Mouse (Mus musculus): ENCODE results near the gene Arl11. TPM values are rescaled to one million over a fixed set of nuclear protein-coding genes. Genes with fewer than 3 reads are reported as not detected.
A peak's percentile ranks its signal among the peaks of the same experiment; 100 is the strongest.

Gene Arl11
- 10.9 TPM in 1 of 2 replicates, not detected in the other for polyA plus RNA-seq (2012; ENCODE audit: insufficient read depth, low replicate concordance)

DNA sequence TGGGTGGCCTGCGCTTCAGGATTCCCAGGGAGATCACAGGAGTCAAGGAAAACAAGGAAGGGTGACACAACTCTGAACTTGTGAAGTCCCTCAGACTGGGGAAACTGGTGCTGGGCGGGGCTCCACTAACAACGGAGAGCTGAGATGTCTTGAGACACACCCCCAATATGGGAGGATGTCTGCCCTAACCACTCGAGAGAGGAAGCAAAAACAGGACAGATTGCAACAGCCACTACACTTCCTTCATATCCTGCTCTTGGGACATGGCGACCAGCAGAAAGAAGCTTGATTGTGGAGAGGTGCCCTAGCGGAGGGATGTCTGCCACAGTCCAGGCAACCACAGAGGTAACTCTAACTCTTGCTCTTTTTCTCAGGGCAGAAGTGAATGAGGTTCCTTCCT, at the start of gene Arl11:
TSS of gene Arl11 (plus strand) at position 161 of the 400 bp plus-strand sequence.
- Histone ChIP-seq H3K9me3 (peaks cover 12% of the 10 kb centered on the region), H3K36me3 (replicated peaks; ENCODE audit: low read length) (no peaks in the 10 kb centered on the region), H3K4me3 (replicated peaks) (peak within 1 kb of the TSS; percentile 86), H3K27me3 (replicated peaks) (peaks cover 7% of the 10 kb centered on the region), H3K4me1 (peaks cover 44% of the 10 kb centered on the region)
- no peak for TF ChIP-seq FLI1 (IDR thresholded peaks at IDR 0.05; ENCODE audit: low read length)
- TF ChIP-seq GATA1 (IDR thresholded peaks at IDR 0.05; ENCODE audit: borderline replicate concordance, low read length) = no peak

GRCm38 (mm10) chr14:61267908-61268475, 41.6 kb upstream of the Arl11 start:
- Histone ChIP-seq H3K4me3 (replicated peaks) (no peak overlapping the region), H3K9me3 (peaks cover 15% of the 10 kb centered on the region), H3K27me3 (replicated peaks) (peaks cover 18% of the 10 kb centered on the region), H3K4me1 (no peaks in the 10 kb centered on the region), H3K36me3 (replicated peaks; ENCODE audit: low read length) (no peaks in the 10 kb centered on the region)
- TF ChIP-seq FLI1 (IDR thresholded peaks at IDR 0.05; ENCODE audit: low read length) (no peak), GATA1 (IDR thresholded peaks at IDR 0.05; ENCODE audit: borderline replicate concordance, low read length) (no peak)

GRCm38 (mm10) chr14:61274414-61275198, 34.9 kb upstream of the Arl11 start:
- Histone ChIP-seq H3K9me3 (0 out of 2 replicates have a peak, but pooled peaks cover 3% of the 10 kb centered on the region), H3K27me3 (replicated peaks) (peaks cover 41% of the 10 kb centered on the region), H3K36me3 (replicated peaks; ENCODE audit: low read length) (no peaks in the 10 kb centered on the region), H3K4me3 (replicated peaks) (no peak overlapping the region), H3K4me1 (no peaks in the 10 kb centered on the region; the same call in 1 of the 2 replicates)
- TF ChIP-seq FLI1 (IDR thresholded peaks at IDR 0.05; ENCODE audit: low read length) = no peak
- no peak for TF ChIP-seq GATA1 (IDR thresholded peaks at IDR 0.05; ENCODE audit: borderline replicate concordance, low read length)

DNA sequence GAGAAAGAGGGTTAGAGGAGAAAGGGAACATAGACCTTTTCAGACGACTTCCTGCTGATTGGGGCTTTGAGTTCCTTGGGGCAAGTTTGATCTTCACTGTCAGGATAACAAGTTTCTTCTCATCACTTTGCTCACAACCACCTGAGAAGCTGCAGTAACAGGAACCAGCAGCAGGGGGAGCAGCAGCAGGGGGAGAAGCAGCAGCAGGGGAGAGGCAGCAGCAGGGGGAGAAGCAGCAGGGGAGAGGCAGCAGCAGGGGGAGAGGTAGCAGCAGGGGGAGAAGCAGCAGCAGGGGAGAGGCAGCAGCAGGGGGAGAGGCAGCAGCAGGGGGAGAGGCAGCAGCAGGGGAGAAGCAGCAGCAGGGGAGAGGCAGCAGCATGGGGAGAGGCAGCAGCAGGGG, 32.3 kb upstream of the Arl11 start:
- Histone ChIP-seq H3K9me3 (0 out of 2 replicates have a peak, but pooled peaks cover 3% of the 10 kb centered on the region), H3K4me1 (no peaks in the 10 kb centered on the region; the same call in 1 of the 2 replicates), H3K36me3 (replicated peaks; ENCODE audit: low read length) (no peaks in the 10 kb centered on the region), H3K27me3 (replicated peaks) (peaks cover 35% of the 10 kb centered on the region), H3K4me3 (replicated peaks) (no peak overlapping the region)
- no peak for TF ChIP-seq GATA1 (IDR thresholded peaks at IDR 0.05; ENCODE audit: borderline replicate concordance, low read length)
- no peak for TF ChIP-seq FLI1 (IDR thresholded peaks at IDR 0.05; ENCODE audit: low read length)

- H3K4me1 ChIP-seq = no peaks in the 10 kb centered on the region; the same call in 1 of the 2 replicates
- H3K36me3 ChIP-seq (replicated peaks; ENCODE audit: low read length) = no peaks in the 10 kb centered on the region
- H3K9me3 ChIP-seq = 0 out of 2 replicates have a peak, but pooled peaks cover 3% of the 10 kb centered on the region
- H3K4me3 ChIP-seq (replicated peaks) = no peak overlapping the region
- H3K27me3 ChIP-seq (replicated peaks) = peaks cover 28% of the 10 kb centered on the region
- TF ChIP-seq FLI1 (IDR thresholded peaks at IDR 0.05; ENCODE audit: low read length) (no peak), GATA1 (IDR thresholded peaks at IDR 0.05; ENCODE audit: borderline replicate concordance, low read length) (no peak)
These were observed 30.8 kb upstream of the Arl11 start for GRCm38 (mm10) chr14:61278676-61279300.

DNA sequence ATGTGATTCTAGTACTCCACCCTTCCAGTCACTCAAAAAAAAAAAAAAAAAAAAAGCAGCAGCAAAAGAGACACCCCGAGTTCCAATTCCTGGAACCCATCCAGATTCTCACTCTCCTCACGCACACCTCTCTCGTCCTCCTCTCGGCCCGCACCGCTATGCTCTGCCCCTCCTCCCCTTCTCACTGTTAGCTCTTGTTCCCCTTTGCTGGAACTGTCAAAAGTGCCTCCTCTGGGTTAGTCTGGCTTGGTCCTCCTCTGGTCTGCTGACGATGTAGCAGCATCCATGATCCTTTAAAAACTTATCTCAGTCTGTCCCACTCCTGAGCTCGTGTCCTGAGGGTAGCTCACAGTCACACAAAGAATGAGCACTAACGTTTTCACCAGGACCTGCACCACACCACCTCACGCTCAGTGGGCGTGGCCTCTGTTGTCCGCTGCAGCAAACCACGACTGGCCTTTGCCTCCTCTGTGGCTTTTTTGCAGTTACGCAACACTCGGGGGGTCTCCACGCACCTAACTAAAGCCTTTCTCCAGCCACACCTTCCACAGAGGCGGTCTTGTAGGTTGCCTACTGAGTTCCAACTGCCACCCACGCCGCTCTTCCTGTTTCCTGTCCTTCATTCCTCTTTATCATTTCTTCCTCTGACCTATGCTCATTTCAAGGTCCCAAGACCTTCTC, 20.8 kb upstream of the Arl11 start:
- Histone ChIP-seq H3K4me1 (peaks cover 11% of the 10 kb centered on the region), H3K4me3 (replicated peaks) (peak overlapping the region; percentile 84), H3K9me3 (peaks cover 15% of the 10 kb centered on the region), H3K36me3 (replicated peaks; ENCODE audit: low read length) (no peaks in the 10 kb centered on the region), H3K27me3 (replicated peaks) (peaks cover 5% of the 10 kb centered on the region)
- TF ChIP-seq FLI1 (IDR thresholded peaks at IDR 0.05; ENCODE audit: low read length) (no peak), GATA1 (IDR thresholded peaks at IDR 0.05; ENCODE audit: borderline replicate concordance, low read length) (no peak)

- Histone ChIP-seq H3K36me3 (replicated peaks; ENCODE audit: low read length) (no peaks in the 10 kb centered on the region), H3K27me3 (replicated peaks) (peaks cover 6% of the 10 kb centered on the region), H3K4me3 (replicated peaks) (no peak overlapping the region), H3K9me3 (0 out of 2 replicates have a peak, but pooled peaks cover 6% of the 10 kb centered on the region), H3K4me1 (peaks cover 21% of the 10 kb centered on the region)
- no peak for TF ChIP-seq GATA1 (IDR thresholded peaks at IDR 0.05; ENCODE audit: borderline replicate concordance, low read length)
- TF ChIP-seq FLI1 (IDR thresholded peaks at IDR 0.05; ENCODE audit: low read length) = no peak
These were observed 18.9 kb upstream of the Arl11 start for GRCm38 (mm10) chr14:61290664-61291063.

- H3K36me3 ChIP-seq (replicated peaks; ENCODE audit: low read length) = no peaks in the 10 kb centered on the region
- H3K27me3 ChIP-seq (replicated peaks) = peaks cover 10% of the 10 kb centered on the region
- H3K4me1 ChIP-seq = peaks cover 15% of the 10 kb centered on the region
- H3K4me3 ChIP-seq (replicated peaks) = peak overlapping the region; percentile 16
- H3K9me3 ChIP-seq = peaks cover 13% of the 10 kb centered on the region
- TF ChIP-seq FLI1 (IDR thresholded peaks at IDR 0.05; ENCODE audit: low read length) (no peak), GATA1 (IDR thresholded peaks at IDR 0.05; ENCODE audit: borderline replicate concordance, low read length) (no peak)
These were observed 15.4 kb upstream of the Arl11 start for GRCm38 (mm10) chr14:61293884-61294737.

- H3K4me1 ChIP-seq = peaks cover 13% of the 10 kb centered on the region
- H3K4me3 ChIP-seq (replicated peaks) = peak overlapping the region; percentile 16
- H3K36me3 ChIP-seq (replicated peaks; ENCODE audit: low read length) = no peaks in the 10 kb centered on the region
- peaks cover 13% of the 10 kb centered on the region for H3K9me3 ChIP-seq
- TF ChIP-seq GATA1 (IDR thresholded peaks at IDR 0.05; ENCODE audit: borderline replicate concordance, low read length) (no peak), FLI1 (IDR thresholded peaks at IDR 0.05; ENCODE audit: low read length) (no peak)
- peaks cover 10% of the 10 kb centered on the region for H3K27me3 ChIP-seq (replicated peaks)
These were observed 14.8 kb upstream of the Arl11 start for GRCm38 (mm10) chr14:61294738-61295079.

All from megakaryocyte, embryonic 14.5 days (primary cell).